Mouse (Mus musculus) cerebellum, adult 2 months (tissue): Measurements from ENCODE around the gene Cadm4.

Source experiments
- CTCF ChIP-seq: fragments of 200-500 bp; IDR thresholded peaks from 2 replicates; pipeline ENCODE4 v1.5.1; 2011; ENCODE audit warnings: low read depth, mild to moderate bottlenecking, control low read depth, low read length, moderate library complexity, borderline replicate concordance; ENCODE audit not compliant: insufficient read depth
- POLR2A ChIP-seq: fragments of 200-500 bp; IDR thresholded peaks from 2 replicates; pipeline ENCODE4 v1.6.1; 2011; ENCODE audit warnings: low read length, control low read depth, borderline replicate concordance; ENCODE audit not compliant: insufficient read depth

DNA sequence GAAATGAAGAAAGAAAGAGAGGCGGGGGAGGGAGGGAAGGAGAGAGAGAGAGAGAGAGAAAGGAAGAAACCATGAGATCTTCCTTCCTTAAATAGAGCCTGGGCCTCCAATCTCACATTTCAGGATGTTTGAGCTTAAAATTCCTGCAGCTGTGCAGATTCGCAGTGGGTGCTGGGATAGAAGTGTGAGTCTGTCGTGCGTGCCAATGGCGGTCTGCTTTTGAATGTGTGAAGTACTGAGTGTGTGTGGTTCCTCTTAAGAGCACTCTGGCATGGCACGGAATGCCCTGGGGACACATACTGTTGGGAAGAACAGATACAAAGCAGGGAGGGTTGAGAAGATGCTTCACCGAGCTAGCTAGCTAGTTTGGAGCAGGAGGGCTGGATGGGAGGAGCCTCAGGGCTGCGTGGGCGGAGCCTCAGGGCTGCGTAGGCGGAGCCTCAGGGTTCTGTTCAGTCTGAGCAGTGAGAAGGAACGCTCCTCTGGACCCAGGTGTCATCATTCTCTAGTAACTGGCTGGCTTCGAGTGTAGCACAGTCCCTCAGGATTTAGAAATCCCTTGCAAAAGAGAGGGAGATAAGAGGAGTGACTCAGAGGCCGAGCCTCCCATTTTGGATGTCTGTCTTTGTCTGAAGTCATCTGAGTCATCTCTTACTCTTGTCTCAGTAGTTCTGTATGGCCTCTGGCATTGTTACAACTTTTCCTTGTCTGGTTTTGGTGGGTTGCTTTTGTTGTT is 32.9 kb upstream of the Cadm4 start:
- no peak for TF ChIP-seq CTCF
- TF ChIP-seq POLR2A = no peak
